In genomic region chr10:70033856-70034255, GRCm38 (mm10) we compare ENCODE assay signal across 12 mouse cellular contexts.
"Had no signal": no experiment of that assay in that cellular context is flagged by ENCODE, and none has a peak within 500 bp of the region (broad histone marks: within the 10 kb centered on the region; RNA-seq: fewer than 3 reads in every experiment).

No protein-coding gene starts in this region.

- H3K4me1 ChIP-seq: liver, embryonic 13.5 days; midbrain, embryonic 10.5 days; neural tube, embryonic 15.5 days had no signal

- DNase-seq: kidney, adult 8-10 months; kidney, postnatal 14 days; liver, embryonic 13.5 days; liver, postnatal 0 days; lung, postnatal 36 days; midbrain, embryonic 14.5 days; thymus, postnatal 4 days had no signal

- H3K27ac ChIP-seq: left cerebral cortex, adult 2 months; liver, embryonic 13.5 days; midbrain, embryonic 10.5 days; neural tube, embryonic 15.5 days; stomach, postnatal 0 days had no signal

- H3K27me3 ChIP-seq: liver, embryonic 13.5 days; neural tube, embryonic 15.5 days had no signal

- H3K4me3 ChIP-seq: left cerebral cortex, adult 2 months; liver, embryonic 13.5 days; midbrain, embryonic 10.5 days; myocyte; neural tube, embryonic 15.5 days had no signal

- H3K36me3 ChIP-seq: liver, embryonic 13.5 days; midbrain, embryonic 10.5 days; neural tube, embryonic 15.5 days had no signal

- H3K4me2 ChIP-seq: liver, embryonic 13.5 days; neural tube, embryonic 15.5 days had no signal

- H3K9ac ChIP-seq: liver, embryonic 13.5 days; liver, postnatal 0 days; neural tube, embryonic 15.5 days had no signal

- ATAC-seq: liver, postnatal 0 days had no signal

- H3K9me3 ChIP-seq: liver, embryonic 13.5 days; midbrain, embryonic 10.5 days; neural tube, embryonic 15.5 days had no signal
